Mouse (Mus musculus): ENCODE results near the gene Gm14214.

Gm14214 gene

DNA sequence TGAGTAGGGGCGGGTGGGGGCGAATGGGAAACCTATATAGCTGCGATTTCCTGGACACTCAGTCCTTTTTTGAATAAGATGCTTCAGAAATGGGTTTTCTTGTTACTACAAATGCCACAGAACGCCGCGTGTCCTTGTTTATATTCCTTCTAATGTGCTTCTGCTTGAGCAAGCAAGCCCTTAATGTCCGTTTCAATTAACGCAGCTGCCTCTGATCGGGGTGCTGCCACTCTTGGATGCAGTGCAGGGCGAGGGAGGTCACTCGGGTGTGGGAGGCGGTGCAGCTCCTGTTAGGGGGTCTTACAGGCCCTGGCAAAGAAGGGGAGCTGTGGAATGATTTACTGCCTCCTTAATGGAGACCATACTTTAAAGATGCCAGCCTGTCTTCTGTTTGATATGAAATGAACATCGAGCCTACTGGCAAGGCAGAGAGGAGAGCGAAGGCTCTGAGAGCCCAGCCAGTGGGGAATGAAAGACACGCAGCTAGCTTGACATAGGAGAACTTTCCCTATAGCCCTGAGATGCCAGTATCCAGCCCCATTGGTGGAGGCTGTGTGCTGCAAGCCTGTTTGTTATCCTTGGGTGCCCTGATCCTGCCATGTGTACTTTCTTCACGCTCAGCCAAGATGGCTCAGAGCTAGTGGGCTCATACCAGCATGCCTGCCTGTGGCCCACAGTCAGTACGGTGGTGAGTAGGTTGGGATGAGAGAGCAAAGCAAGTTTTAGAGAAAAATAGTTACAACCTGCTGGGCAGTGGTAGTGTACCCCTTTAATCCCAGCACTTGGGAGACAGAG is 13.2 kb upstream of the Gm14214 start:
- in situ Hi-C loops (cut with MboI; ENCODE audit: low pct_unique_long_range_greater_than_20kb in 1 of 2, low sequenced_read_pairs in 2 of 2, unreplicated experiment in 1 of 2): no loop called here

DNA sequence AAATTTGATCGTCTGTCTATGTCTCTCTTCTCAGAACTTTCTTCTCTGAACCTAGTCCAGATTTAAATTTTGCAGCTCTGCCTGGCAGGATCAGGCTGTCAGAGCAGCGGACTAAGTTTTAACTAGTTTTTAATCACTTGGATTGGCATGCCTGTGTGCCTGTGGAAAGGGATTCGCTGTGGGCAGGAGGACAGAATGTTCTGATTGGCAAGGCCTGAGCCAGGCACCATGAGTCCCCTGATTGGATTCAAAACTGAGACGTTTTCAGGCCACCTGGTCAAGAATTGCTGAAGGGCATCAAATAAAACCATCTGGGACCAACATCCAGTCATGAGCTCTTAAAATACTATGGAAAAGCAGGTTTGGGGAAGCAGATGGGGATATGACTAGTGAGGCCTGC is 12.5 kb upstream of the Gm14214 start:
- in situ Hi-C loops (cut with MboI; ENCODE audit: low pct_unique_long_range_greater_than_20kb in 1 of 2, low sequenced_read_pairs in 2 of 2, unreplicated experiment in 1 of 2): no loop called here

DNA sequence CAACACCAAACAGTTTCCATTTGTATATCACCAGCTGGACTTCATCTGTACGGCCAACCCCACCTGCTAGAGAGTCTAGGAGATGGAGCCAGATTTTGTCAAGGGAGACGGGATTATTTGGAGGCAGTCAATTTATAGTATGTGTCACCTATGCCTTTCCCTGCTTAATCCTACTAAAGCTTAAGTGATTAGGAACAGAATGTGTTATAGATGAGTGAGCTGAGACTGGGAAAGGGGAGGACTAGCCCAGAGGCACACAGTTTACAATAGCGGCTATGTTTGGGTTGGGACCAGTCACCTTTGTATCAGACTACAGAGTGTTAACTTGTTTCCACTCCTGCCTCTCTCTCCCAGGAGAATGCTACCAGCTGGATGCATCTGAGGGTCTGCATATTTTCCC is 9.8 kb upstream of the Gm14214 start:
- in situ Hi-C loops (cut with MboI; ENCODE audit: low pct_unique_long_range_greater_than_20kb in 1 of 2, low sequenced_read_pairs in 2 of 2, unreplicated experiment in 1 of 2): no loop called here

DNA sequence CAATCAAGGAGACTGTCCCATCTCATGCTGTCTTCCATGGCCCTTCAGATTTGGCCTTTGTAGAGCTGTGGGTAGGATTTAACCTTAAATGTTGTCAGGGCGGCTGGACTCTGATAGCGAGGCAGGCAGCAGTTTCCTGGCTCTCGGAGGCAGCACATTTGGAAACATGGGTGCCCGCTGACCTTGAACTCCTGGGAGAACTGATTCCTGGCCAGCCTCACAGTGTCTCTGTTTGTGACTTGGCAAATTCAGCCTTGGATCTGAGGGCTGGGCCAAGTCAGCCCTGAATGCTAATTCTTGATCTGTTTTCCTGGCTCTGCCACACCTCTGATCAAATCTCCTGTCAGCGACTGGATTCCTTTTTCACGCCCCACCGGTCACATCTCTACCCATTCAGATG is 6.7 kb upstream of the Gm14214 start:
- in situ Hi-C loops (cut with MboI; ENCODE audit: low pct_unique_long_range_greater_than_20kb in 1 of 2, low sequenced_read_pairs in 2 of 2, unreplicated experiment in 1 of 2): no loop called here

DNA sequence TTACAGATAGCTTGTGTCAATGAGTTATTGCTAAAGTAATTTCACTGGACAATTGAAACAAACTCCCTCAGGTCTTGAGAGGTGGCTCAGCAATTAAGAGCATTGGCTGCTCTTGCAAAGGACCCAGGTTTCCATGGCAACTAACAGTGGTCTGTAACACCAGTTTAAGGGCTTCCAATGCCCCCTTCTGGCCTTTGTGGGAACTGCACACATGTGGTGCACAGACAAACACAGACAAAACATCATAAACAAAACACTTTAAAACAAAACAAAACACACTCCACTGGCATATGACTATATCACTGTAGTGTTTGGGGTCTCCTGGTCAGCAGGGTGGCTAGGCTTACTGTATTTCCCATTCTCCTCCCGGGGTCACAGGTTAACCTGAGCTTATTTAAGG is 4.2 kb upstream of the Gm14214 start:
- in situ Hi-C loops (cut with MboI; ENCODE audit: low pct_unique_long_range_greater_than_20kb in 1 of 2, low sequenced_read_pairs in 2 of 2, unreplicated experiment in 1 of 2): no loop called here

DNA sequence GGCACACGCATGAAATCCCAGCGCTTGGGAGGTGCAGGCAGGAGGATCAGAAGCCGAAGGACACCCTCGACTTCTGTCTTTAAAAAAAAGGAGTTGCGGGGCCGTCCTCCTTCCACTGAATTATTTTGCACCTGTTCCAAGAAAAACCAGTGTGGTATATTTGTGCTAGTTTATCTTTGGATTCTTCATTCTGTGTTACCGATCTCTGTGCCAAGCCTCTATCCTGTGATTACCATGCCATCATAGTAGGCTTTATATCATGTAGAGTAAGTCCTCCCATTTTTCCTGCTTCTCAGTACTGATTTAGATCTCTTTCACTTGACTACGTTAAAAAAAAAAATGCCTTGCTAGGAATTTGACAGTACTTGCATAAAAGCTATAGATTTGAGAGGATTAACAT is 1.8 kb upstream of the Gm14214 start:
- in situ Hi-C loops (cut with MboI; ENCODE audit: low pct_unique_long_range_greater_than_20kb in 1 of 2, low sequenced_read_pairs in 2 of 2, unreplicated experiment in 1 of 2): no loop called here

DNA sequence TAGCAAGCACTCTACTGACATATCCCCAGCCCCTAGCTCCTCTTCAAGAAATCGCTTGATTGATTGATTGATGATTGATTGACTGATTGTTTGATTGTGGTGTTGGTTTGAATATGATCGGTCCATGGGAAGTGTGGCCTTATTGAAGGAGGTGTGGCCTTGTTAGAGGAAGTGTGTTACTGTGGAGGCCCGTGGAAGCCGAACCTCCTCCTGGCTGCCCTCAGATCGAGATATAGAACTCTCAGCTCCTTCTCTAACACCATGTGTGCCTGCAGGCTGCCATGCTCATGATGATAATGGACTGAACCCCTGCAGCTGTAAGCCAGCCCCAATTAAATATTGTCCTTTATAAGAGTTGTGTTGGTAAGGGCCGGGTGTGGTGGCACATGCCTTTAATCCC is 2.8 kb downstream of the Gm14214 start:
- in situ Hi-C loops (cut with MboI; ENCODE audit: low pct_unique_long_range_greater_than_20kb in 1 of 2, low sequenced_read_pairs in 2 of 2, unreplicated experiment in 1 of 2): loop anchor here in 1 of 2 experiments (5.0 kb wide), 1 partner anchor 60 kb away; no protein-coding TSS in a partner anchor

DNA sequence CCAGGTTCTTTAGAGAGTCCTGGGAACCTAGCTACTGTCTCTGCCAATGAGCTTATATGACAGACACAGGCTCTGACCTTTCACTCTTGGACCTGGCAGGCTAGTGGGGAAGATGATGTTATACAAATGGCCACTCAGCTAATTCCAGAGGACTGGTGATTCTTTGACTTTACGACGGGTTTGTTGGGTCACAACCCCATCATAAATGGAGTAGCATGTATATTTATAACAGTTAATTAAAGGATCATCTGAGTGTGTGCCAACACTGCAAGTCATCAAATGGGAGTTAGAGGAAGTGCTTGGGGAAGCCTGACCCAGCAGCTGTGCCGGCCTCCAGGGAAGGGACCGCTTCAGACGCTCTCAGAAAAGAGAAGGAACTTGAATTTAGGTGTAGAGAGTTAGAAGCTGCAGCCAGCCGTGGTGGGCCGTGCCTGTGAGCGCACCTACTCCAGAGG is 4.2 kb downstream of the Gm14214 start:
- in situ Hi-C loops (cut with MboI; ENCODE audit: low pct_unique_long_range_greater_than_20kb in 1 of 2, low sequenced_read_pairs in 2 of 2, unreplicated experiment in 1 of 2): loop anchor here in 1 of 2 experiments (5.0 kb wide), 1 partner anchor 58 kb away; no protein-coding TSS in a partner anchor

DNA sequence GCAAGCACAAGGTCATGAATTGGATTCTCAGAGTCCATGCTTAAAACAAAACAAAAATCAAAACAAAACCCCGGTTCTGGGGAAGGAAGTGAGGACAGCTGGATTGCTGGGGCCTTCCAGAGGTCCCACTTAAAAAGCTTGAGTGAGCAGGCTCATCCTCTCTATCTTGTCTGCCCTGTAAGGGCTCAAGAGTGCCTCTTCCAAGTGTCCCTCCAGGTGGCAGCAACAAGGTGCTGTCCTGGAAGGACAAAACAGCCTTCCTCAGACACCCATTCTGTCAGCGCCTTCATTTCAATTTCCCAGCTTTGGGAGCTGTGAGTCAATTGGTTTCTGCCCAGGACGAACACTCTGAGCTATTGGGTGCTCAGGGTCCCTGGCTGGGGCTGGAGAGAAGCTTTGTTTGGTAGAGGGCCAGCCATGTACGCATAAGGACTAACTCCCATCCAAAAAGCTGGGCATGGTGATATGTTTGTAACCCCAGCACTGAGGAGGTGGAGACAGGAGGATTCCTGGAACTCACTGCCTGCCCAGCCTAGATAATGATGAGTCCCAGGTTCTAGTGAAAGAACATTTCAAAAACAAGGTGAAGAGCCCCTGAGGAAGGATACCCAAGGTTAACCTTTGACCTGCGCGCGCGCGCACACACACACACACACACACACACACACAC is 4.9 kb downstream of the Gm14214 start:
- in situ Hi-C loops (cut with MboI; ENCODE audit: low pct_unique_long_range_greater_than_20kb in 1 of 2, low sequenced_read_pairs in 2 of 2, unreplicated experiment in 1 of 2): loop anchor here in 1 of 2 experiments (5.0 kb wide), 1 partner anchor 58 kb away; no protein-coding TSS in a partner anchor

DNA sequence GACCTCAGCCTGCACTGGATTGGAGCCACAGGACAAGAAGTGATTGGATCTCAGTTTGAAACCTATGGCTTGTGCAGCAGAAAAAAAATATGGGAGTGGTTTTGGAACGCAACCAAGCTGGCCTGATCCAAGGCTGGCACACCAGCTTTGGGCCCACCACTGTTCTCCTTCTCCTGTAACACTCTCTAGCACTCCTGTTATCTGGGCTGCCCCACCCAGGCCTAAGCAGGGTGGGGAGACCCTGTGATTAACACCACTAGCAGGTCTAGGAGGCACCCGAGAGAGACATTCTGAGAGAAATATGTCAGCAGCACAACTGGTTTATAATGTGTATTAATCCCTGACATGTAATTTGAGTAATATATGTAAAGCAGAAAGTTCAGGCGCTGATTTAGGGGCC is 6.6 kb downstream of the Gm14214 start:
- in situ Hi-C loops (cut with MboI; ENCODE audit: low pct_unique_long_range_greater_than_20kb in 1 of 2, low sequenced_read_pairs in 2 of 2, unreplicated experiment in 1 of 2): no loop called here

DNA sequence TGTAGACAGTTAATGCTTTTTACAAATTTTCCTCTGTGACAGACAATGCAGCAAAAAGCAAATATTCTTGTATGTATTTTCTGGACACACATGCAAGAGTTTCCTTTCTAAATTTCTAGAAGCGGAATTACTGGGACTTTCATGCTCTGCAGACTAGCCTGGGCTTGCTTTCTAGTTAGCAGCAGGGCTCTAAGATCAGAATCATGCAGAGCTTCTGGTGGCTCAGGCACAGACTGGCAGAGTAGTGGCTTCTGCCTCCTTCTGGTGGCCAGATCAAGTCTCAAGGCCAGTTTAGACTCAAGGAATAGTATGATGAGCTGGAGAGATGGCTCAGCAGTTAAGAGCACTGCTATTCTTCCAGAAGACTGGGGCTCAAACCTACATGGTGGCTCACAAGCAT is 11.4 kb downstream of the Gm14214 start:
- in situ Hi-C loops (cut with MboI; ENCODE audit: low pct_unique_long_range_greater_than_20kb in 1 of 2, low sequenced_read_pairs in 2 of 2, unreplicated experiment in 1 of 2): no loop called here

DNA sequence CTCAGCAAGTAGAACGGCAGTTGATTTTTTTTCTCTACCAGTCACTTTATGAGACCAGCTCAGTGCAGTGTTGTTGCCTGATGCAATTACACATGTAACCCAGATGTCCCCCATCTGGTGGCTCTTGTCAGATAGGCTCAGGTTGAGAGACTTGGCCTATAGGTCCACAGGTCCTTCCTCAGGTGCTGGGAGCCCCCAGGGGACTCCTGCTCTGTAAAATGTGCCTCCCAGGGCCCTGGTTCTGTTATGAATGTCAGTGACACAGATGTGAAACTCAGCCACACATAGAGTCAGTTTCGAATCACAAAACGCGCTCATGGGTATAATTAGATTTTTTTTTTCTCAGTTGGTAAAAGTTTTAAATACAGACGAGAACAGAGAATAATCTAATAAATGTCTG is 12.1 kb downstream of the Gm14214 start:
- in situ Hi-C loops (cut with MboI; ENCODE audit: low pct_unique_long_range_greater_than_20kb in 1 of 2, low sequenced_read_pairs in 2 of 2, unreplicated experiment in 1 of 2): no loop called here

DNA sequence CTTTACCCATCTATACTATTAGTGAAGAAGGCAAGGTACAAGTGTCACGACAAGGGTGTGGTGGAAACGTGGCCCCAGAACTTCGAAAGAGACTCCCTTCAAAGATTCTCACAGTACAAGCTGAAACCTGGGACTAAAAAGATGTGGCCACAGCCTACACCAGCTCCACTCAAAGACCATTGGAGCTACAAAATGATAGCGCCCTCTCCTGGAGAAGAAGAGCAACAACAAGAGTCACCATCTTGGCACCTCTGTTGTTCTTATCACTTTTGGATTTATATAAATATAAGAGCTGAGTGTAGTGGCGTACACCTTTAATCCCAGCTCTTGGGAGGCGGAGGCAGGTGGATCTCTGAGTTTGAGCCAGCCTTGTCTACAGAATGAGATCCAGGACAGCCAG is 14.0 kb downstream of the Gm14214 start:
- in situ Hi-C loops (cut with MboI; ENCODE audit: low pct_unique_long_range_greater_than_20kb in 1 of 2, low sequenced_read_pairs in 2 of 2, unreplicated experiment in 1 of 2): no loop called here

DNA sequence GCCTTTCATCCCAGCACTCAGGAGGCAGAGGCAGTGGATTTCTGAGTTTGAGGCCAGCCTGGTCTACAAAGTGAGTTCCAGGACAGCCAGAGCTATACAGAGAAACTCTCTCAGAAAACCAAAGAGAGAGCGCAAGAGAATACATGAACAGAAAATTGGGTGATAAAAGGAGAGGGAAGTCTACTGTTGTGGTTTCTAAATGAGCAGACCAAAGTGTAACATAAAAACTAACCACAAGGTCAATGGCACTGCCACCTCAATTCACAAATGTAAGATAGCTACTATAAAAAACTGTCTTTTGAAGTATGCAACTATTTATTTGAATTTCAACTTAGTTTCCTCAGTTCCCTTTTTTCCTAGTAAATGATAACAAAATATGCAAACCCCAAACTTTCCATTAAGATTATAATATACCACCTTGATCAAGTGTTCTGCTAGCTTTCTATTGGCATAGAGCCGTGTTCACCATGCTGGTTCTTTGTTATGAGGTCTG is 15.7 kb downstream of the Gm14214 start:
- in situ Hi-C loops (cut with MboI; ENCODE audit: low pct_unique_long_range_greater_than_20kb in 1 of 2, low sequenced_read_pairs in 2 of 2, unreplicated experiment in 1 of 2): no loop called here

DNA sequence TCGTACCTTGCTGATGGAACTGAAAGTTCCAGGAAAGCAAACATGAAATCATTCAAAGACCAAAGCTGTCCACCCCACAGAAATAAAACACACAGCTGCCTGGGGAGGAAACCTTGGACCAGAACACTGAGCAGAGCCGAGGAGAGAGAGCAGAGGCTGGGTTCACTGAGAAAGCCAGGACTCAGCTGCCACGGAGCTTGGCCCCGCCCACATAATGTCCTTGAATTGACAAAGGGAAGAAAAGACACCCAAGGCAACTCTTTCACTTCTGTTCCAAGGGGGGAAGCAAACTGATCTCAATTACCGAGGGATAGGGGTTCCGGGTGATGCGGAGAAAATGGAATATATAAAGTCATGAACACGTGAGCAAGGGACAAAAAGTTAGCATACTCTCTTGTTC is 17.9 kb downstream of the Gm14214 start:
- in situ Hi-C loops (cut with MboI; ENCODE audit: low pct_unique_long_range_greater_than_20kb in 1 of 2, low sequenced_read_pairs in 2 of 2, unreplicated experiment in 1 of 2): no loop called here

DNA sequence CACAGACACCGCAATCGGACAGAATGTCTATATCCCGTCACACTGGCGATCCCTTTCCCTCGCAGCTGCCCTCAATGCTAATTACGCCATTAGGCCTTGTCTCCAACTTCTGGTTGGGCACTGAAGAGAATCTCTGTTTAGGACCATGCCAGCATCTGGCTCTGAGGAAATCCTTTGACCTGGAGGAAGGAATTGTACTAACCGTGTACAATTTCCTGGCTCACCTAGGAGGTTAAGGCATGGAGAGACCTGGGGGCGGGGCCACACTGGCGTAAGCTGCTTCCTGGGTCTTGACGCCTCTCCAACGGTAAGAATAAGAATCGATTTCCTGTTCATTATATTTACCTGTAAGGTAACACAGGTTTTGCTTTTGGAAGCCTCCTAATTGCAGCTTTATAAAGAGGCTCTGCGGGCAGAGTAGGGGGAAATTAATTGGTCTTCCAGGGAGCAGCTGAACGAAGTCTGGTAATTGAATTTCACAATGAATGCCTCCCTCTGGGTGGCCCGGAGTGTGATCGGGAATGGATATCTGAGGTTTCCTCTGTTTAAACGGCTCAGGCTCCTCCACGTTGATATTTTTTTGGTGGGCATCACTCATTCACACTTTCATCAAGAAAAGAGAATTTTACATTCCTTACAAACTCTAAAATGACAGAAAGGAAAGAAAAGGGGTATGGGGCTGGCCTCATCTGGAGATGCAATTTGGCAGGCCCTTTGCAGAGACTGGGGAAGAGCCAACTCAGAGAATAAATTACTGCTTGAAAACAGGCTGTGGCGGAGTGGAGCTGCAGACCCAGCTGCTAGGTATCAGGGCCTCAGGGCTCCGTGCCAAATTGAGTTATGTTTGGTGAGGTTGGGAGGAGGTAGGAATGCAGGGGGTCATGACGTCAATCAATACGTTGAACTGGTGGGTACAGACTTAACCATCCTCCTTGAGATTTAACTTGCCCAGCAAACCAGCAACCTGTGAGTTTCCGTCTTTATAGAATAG is 20.5 kb downstream of the Gm14214 start:
- in situ Hi-C loops (cut with MboI; ENCODE audit: low pct_unique_long_range_greater_than_20kb in 1 of 2, low sequenced_read_pairs in 2 of 2, unreplicated experiment in 1 of 2): no loop called here

DNA sequence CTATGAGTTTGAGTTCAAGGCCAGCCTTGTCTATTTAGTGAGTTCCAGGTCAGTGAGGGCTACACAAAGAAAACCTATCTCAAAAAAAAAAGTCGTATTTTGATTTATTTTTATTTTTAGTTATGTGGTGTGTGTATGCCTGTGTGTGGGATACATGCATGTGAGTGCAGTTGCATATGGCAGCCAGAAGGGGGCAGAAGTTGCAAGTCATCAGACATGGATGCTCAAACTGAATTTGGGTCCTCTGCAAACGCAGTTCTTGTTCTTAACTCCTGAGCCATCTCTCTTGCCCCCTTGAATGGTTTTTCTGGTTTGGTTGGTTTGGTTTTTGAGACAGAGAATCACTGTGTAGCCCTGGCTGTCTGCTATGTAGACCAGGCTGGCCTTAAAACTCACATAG is 21.4 kb downstream of the Gm14214 start:
- in situ Hi-C loops (cut with MboI; ENCODE audit: low pct_unique_long_range_greater_than_20kb in 1 of 2, low sequenced_read_pairs in 2 of 2, unreplicated experiment in 1 of 2): no loop called here

DNA sequence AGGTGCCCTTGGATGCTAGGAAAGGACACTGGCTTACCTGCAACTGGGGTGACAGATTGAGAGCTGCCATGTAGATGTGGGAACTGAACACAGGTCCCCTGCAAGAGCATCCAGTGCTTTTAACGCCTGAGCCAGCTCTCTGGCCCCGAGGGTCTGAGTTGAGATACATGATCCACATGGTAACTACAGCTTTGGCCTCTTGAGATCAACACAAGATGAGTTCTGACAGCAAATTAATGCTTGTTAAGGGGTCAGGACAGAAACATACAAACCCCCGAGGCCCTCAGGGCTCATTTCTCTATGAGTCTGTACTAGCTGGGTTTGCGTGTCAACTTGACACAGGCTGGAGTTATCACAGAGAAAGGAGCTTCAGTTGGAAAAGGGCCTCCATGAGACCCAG is 25.9 kb downstream of the Gm14214 start:
- in situ Hi-C loops (cut with MboI; ENCODE audit: low pct_unique_long_range_greater_than_20kb in 1 of 2, low sequenced_read_pairs in 2 of 2, unreplicated experiment in 1 of 2): no loop called here

Data from mouse embryonic stem cell (cell line).